Mouse (Mus musculus): Measurements from ENCODE around the gene Shank2. TPM values are rescaled to one million over a fixed set of nuclear protein-coding genes. Genes with fewer than 3 reads are reported as not detected.

Shank2 gene
- total RNA-seq, 1 experiment from 2014 or later: not detected

DNA sequence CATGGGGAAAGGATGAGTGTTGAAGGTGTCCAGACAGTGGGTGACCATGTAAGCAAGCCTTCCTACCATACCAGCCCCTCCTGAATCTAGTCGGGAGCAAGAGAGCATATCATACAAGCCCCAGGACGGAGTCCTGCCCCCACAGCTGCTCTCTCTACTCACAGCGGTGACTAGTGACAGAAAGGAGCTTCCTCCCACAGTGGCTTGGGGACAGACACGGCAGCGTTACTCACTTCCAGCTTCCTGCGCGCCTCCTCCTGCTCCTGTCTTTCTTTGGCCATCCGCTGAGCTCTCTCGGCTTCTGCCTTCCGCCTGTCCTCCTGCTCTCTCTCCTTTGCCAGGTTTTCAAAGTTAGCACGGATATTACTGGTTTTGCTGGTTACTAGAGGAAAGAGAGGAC is 439.7 kb downstream of the Shank2 start:
- ATAC-seq (replicated peaks in 1 of 2; ENCODE audit: insufficient read depth in 1 of 2, low FRiP score in 2 of 2, low TSS enrichment in 1 of 2, low read depth in 1 of 2, poor library complexity in 2 of 2, severe bottlenecking in 2 of 2): no peak

DNA sequence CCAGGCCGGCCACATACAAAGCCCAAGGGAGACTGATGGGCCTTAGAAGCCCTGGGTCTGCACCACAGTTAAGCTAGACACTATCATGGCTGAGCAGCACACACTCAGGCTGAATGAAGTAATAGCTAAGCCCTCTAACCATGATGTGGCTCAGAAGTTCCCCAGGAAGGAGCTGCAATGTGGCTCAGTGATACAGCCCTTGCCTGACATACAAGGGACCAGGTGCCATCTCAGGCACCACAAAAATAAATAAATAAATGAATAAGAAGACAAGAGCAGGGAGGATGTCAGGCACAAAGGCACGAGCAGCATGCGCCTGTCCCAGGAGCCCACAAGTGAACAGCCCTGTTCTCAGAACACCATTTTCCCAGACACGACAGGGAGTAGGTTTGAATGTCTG is 440.2 kb downstream of the Shank2 start:
- no peak for ATAC-seq (replicated peaks in 1 of 2; ENCODE audit: insufficient read depth in 1 of 2, low FRiP score in 2 of 2, low TSS enrichment in 1 of 2, low read depth in 1 of 2, poor library complexity in 2 of 2, severe bottlenecking in 2 of 2)

DNA sequence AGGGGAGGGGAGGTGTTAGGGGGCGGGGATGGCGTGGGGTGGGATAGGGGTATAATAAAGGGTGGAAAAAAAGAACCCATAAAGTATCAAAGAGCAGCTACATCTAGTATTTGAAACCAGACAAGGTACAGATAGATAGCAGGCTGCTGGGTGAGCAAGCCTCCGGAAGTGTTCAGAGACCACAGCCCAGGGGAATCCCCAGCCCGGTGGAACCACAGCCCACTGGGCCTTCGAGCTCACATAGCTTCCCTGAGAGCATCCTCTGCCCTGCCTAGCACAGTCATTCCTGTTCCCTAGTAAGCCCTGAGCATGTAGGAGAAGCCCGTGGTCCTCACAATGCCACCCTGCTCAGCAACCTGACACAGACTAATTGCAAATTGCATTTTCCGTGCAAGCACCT is 443.1 kb downstream of the Shank2 start:
- ATAC-seq (replicated peaks in 1 of 2; ENCODE audit: insufficient read depth in 1 of 2, low FRiP score in 2 of 2, low TSS enrichment in 1 of 2, low read depth in 1 of 2, poor library complexity in 2 of 2, severe bottlenecking in 2 of 2): no peak

DNA sequence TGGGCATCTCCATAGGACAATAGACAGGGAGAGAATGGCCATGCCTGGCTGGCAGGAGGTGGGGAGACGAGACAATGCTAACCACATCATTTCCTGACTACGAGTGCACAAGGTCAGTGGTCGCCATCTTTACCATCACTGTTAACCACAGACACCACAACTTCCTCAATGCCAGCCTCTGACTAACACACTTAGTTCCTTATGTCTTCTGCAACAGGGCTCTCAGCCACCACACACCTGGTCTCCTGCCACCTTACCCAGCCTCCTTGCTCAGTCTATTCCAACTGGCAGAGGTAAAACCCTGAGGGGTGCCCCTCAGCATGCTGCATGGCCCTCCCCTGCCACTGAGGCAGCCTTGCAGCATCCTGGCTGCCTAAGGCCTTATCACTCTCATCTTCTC is 445.4 kb downstream of the Shank2 start:
- peak; percentile 70 to 73 for ATAC-seq (replicated peaks in 1 of 2; ENCODE audit: insufficient read depth in 1 of 2, low FRiP score in 2 of 2, low TSS enrichment in 1 of 2, low read depth in 1 of 2, poor library complexity in 2 of 2, severe bottlenecking in 2 of 2)

DNA sequence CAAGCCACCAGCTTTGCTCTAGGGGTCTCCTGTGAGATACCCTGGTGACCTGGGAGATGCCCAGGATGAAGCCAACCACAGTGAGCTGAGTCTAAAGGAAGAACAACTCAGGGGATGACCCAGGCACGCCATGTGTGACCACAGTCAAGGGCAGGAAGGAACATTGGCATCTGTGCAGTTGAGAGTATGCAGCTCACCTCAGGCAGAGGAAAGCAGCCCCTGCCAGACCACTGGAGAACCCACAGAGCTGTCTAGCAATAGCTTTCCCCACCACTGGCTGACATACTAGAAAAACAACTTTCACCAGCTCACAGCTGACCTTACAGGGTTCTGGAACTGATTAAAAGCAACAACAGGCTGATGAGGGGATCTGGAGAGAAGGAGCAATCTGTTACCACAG is 446.5 kb downstream of the Shank2 start:
- peak; percentile 50 to 52; a peak in 3 of 4 replicates for ATAC-seq (replicated peaks in 1 of 2; ENCODE audit: insufficient read depth in 1 of 2, low FRiP score in 2 of 2, low TSS enrichment in 1 of 2, low read depth in 1 of 2, poor library complexity in 2 of 2, severe bottlenecking in 2 of 2)

DNA sequence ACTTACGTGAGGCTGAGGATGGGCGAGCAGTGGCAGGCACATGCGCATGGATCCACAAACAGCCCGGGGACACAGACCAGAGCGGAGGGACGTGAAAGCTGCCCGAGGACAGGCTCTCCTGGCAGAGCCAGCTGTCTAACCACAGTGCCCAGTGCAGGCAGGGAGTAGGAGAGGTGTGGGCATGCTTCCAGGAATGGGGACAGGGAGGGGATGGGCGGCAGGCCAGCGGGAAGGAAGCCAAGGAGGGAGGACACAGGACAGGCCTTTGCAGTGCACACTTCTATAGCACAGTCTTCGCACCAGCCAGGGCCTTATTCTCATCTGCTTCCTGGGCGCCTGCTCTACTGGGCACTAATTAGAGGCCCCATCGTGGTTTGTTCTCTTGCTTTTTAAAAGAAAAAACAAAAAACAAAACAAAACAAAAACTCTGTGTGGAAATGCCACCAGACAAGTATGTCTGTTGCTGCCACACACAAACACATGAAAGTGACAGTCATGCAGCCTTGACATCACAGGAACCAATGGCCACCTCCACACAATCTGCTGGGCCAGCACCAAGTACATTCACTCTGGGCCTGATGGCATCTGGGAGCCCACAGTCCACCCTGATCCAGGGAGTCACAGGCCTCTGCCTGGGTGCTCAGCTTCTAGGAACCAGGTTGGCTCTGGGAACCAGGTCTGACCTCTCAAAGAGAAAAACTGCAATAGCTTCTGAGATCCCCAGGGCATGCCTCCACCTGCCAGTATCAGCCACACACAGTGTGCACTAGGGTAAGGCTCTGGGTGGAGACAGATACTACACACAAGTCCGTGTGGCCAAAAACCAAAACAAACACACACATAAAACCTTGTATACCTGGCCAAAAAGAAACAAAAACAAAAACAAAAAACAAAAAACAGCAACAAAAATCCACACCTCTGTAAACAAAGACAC is 448.2 kb downstream of the Shank2 start:
- no peak for ATAC-seq (replicated peaks in 1 of 2; ENCODE audit: insufficient read depth in 1 of 2, low FRiP score in 2 of 2, low TSS enrichment in 1 of 2, low read depth in 1 of 2, poor library complexity in 2 of 2, severe bottlenecking in 2 of 2)

DNA sequence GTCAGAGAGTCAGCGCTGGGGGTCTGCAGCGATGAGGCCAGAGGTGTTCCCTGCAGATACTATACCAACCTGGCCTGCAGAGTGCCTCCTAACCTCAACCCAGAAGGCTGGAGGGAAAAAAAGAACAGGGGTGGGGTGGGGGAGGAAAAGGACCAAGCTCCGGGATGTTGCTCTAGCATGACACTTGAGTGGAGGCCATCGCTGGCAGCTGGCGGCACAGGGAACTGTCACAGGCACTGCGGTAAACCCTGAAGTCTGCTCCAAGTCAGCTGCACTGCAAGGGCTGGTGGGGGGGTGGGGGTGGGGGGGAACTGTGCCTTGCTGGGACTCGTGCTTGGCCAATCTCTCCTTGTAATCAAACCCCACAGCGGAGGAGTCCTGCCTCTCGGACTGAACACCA is 448.9 kb downstream of the Shank2 start:
- no peak for ATAC-seq (replicated peaks in 1 of 2; ENCODE audit: insufficient read depth in 1 of 2, low FRiP score in 2 of 2, low TSS enrichment in 1 of 2, low read depth in 1 of 2, poor library complexity in 2 of 2, severe bottlenecking in 2 of 2)

DNA sequence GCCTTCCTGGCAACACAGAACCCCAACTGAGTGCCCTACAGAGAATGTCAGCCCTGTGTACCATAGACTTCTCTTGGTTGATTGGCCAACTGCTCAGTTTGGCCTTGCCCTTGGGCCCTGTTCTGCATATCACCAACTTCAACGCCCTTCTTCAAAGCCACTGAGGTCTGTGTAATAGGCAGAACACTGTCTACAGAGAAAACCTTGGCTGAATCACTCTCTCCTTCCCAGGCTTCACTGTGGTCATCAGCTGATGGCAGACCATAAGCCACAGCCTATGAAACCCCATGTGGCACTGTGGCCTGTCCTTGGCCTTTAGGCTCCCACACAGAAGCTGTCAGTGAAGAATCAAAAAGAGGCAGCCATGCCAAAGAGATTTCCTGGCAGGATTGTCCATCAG is 457.2 kb downstream of the Shank2 start:
- no peak for ATAC-seq (replicated peaks in 1 of 2; ENCODE audit: insufficient read depth in 1 of 2, low FRiP score in 2 of 2, low TSS enrichment in 1 of 2, low read depth in 1 of 2, poor library complexity in 2 of 2, severe bottlenecking in 2 of 2)

DNA sequence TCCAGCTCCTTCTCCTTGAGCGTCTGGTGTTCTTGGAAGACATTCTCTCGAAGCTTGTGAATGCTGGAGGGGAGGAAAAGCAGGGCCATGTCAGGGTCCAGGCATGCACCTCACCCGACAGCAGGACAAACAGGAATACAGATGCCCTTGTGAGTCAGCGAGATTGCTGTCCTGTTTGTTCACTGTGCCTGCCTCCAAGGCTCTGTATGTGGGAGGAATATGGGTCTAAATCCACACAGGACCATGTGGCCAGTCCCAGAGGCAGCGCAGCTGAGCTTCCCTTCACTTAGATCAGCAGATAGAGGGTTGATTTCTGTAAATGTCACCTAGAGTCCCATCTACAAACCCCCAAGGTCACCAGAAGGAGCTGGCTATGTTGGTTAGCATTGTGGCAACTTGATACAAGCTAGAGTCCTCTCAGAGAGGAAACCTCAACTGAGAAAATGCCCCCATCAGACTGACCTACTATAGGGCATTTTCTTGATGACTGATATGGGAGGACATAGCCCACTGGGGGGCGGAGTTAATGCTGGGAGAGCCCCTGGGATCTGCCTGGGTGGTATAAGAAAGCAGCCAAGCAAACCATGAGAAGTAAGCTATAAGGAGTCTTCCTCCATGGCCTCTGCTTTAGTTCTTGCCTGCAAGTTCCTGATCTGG is 459.6 kb downstream of the Shank2 start:
- no peak for ATAC-seq (replicated peaks in 1 of 2; ENCODE audit: insufficient read depth in 1 of 2, low FRiP score in 2 of 2, low TSS enrichment in 1 of 2, low read depth in 1 of 2, poor library complexity in 2 of 2, severe bottlenecking in 2 of 2)

DNA sequence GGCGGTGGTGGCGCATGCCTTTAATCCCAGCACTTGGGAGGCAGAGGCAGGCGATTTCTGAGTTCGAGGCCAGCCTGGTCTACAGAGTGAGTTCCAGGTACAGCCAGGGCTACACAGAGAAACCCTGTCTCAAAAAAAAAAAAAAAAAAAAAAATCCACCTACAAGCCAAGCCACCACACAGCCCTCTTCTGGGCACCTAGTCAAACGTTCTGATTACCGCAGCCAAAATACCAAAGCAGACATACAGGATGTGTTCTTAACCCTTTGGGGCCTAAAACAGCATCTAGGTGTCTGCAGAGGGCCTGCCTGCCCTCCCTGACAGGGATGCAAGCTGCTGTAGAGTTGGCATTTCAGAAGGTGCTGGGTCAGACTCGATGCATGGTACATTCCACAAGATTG is 460.8 kb downstream of the Shank2 start:
- ATAC-seq (replicated peaks in 1 of 2; ENCODE audit: insufficient read depth in 1 of 2, low FRiP score in 2 of 2, low TSS enrichment in 1 of 2, low read depth in 1 of 2, poor library complexity in 2 of 2, severe bottlenecking in 2 of 2): no peak

DNA sequence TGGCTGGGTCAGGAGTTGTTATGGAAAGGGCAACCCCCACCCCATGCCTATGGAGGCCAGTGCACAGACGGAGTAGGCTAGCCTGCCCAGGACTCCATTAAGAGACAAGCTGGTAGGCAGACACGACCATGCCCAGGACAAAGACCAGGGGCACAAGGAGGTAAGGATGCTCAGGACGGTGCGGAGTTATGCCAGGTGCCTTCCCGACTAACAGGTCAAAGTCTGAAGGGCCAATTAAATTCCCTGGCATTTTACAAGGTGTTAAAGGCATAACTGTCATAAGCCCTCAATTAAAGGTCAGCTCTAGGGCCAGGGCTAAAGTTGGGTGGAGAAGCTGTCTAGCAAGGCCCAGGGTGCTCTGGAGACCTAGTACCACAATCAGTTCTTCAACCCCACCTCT is 467.0 kb downstream of the Shank2 start:
- no peak for ATAC-seq (replicated peaks in 1 of 2; ENCODE audit: insufficient read depth in 1 of 2, low FRiP score in 2 of 2, low TSS enrichment in 1 of 2, low read depth in 1 of 2, poor library complexity in 2 of 2, severe bottlenecking in 2 of 2)

DNA sequence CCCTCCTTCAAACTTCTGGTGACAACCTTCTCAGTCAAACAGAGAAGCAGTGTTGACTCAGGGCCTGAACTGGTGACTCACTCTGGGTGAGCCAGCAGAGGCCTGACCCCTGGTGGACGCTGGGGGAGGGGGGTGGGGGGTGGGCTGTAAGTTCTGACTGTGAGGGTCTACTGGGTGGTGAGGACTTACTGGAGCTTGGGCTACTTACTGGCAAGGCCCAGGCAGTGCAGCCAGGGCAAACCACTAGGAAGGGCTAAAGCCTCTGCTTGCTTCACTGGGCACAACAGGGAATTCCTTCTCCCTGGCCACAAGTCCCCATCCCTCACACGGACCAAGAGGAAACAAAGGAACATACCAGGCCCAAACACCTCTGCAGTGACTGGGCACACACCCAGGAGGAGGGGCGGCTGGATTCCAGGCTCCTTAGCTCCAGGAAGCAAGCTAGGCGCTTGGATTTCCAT is 467.5 kb downstream of the Shank2 start:
- no peak for ATAC-seq (replicated peaks in 1 of 2; ENCODE audit: insufficient read depth in 1 of 2, low FRiP score in 2 of 2, low TSS enrichment in 1 of 2, low read depth in 1 of 2, poor library complexity in 2 of 2, severe bottlenecking in 2 of 2)

DNA sequence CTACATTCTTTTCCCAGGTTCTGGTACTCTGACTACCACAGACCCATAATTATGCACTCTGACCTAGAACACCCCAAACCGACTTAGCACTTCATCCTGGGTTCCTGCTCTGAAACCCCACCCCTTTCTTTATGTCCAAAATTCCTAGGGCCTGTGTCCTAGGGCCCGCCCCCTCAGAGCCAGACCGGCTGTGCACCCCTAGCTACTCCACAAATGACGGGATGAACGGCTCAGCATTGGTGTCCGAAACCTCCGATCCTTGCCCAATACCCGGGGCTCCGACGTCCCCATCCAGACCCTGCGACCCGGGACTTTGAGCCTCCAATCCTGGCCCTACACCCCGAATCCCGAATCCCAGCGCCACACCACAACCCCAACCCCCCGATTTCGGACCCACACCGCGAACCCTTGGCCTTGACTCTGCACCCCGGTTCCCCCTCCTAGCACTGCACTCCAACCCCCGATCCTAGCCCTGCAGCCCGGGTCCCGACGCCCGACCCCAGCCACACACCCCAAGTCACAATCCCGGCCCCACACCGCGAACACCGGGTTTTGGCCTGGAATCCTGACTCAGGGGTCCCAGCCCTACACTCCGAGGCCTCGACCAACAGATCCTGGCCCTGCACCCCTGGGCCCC is 468.3 kb downstream of the Shank2 start:
- ATAC-seq (replicated peaks in 1 of 2; ENCODE audit: insufficient read depth in 1 of 2, low FRiP score in 2 of 2, low TSS enrichment in 1 of 2, low read depth in 1 of 2, poor library complexity in 2 of 2, severe bottlenecking in 2 of 2): peak; percentile 8 to 18; a peak in 1 of 4 replicates

DNA sequence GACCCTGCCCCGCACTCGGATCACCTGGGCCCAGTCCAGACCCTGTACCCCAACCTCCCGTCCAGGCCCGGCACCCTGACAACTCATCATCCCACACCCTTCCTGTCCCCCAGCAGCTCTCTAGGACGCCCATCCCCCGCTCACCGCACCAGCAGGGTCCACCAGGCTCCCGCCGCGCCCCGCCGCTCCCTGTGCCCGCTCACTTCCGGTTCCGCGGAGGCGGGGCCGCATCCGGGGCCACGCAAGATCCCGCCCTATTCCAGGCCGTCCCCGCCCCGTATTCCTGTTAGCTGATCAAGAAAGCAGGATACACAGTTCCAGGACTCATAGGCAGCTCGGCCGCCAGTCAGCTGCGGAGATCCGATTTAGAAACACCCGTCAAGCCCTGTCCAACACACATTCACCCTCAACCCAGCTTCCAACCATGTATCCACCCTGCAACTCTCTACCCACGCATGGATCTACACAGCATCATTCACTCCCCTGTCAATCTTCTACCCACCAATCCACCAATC is 468.9 kb downstream of the Shank2 start, which contains the start of gene Cttn:
Gene Cttn (minus strand): TSS at position 465 of the 515 bp plus-strand sequence.
- peak; percentile 30 to 47; a peak in 2 of 4 replicates for ATAC-seq (replicated peaks in 1 of 2; ENCODE audit: insufficient read depth in 1 of 2, low FRiP score in 2 of 2, low TSS enrichment in 1 of 2, low read depth in 1 of 2, poor library complexity in 2 of 2, severe bottlenecking in 2 of 2)

DNA sequence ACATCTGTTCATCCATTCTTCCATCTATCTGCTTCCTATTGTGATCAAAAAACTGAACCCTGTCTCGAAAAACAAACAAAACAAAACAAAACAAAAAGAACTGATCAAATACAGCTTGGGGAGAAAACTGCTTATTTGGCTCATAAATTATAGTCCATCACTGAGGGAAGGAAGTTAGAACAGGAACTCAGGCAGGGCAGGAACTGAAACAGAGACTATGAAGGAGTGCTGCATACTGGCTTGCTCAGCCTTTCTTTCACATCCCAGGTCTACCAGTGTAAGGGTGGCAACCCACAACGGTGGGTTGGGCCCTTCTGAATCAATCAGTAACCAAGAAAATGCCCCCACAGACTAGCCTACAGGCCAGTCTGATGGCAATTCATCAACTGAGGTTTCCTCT is 469.4 kb downstream of the Shank2 start:
- no peak for ATAC-seq (replicated peaks in 1 of 2; ENCODE audit: insufficient read depth in 1 of 2, low FRiP score in 2 of 2, low TSS enrichment in 1 of 2, low read depth in 1 of 2, poor library complexity in 2 of 2, severe bottlenecking in 2 of 2)

DNA sequence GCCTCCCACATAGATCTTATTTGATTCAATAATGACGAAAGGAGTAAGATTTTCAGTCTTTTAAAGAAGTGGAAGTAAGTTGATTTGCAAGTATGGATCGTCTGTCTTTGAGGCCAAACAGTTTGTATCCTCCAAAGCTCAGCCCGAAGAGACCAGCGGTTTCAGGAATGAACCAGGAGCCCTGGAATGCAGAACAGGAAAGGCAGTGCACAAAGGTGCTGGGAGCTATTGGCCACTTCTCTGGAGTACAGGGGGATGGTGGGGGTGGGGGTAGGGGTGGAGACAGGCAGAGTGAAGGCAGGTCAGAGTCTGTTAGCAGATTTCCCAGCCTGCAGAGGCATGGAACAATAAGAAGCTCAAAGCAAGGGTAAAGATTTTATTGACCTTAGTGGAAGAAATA is 471.8 kb downstream of the Shank2 start:
- no peak for ATAC-seq (replicated peaks in 1 of 2; ENCODE audit: insufficient read depth in 1 of 2, low FRiP score in 2 of 2, low TSS enrichment in 1 of 2, low read depth in 1 of 2, poor library complexity in 2 of 2, severe bottlenecking in 2 of 2)

Data from hematopoietic stem cell, adult 5-6 weeks (primary cell).